Mouse (Mus musculus) kidney, postnatal 4 days (tissue): ENCODE data around the gene 1700069L16Rik.

Experiments used
- DNase-seq, 2 experiments: peaks; one replicate each; pipeline ENCODE4 v3.0.0; 2021; ENCODE audit warnings: mixed read lengths in 2 of 2

The 1700069L16Rik gene

GRCm38 (mm10) chr5:113732182-113732581, 7.6 kb upstream of the 1700069L16Rik start:
- DNase-seq = peak; percentile 80

- DNase-seq = no peak
These were observed 6.6 kb upstream of the 1700069L16Rik start for GRCm38 (mm10) chr5:113731174-113731573.

GRCm38 (mm10) chr5:113730641-113731121, 6.1 kb upstream of the 1700069L16Rik start:
- DNase-seq = no peak

- DNase-seq = no peak
These were observed 4.1 kb upstream of the 1700069L16Rik start for GRCm38 (mm10) chr5:113728691-113729090.

GRCm38 (mm10) chr5:113728011-113728410, 3.4 kb upstream of the 1700069L16Rik start:
- DNase-seq = no peak

- no peak for DNase-seq
These were observed 2.7 kb upstream of the 1700069L16Rik start for GRCm38 (mm10) chr5:113727238-113727637.

GRCm38 (mm10) chr5:113726618-113727017, 2.0 kb upstream of the 1700069L16Rik start:
- no peak for DNase-seq

GRCm38 (mm10) chr5:113725417-113725816, 845 bp upstream of the 1700069L16Rik start:
- DNase-seq = no peak

GRCm38 (mm10) chr5:113723567-113724237, 870 bp downstream of the 1700069L16Rik start:
- no peak for DNase-seq

- DNase-seq = no peak
These were observed 2.2 kb downstream of the 1700069L16Rik start for GRCm38 (mm10) chr5:113722224-113723013.

GRCm38 (mm10) chr5:113719221-113719661, 5.3 kb downstream of the 1700069L16Rik start:
- no peak for DNase-seq

- peak; percentile 65 to 73 for DNase-seq
These were observed 7.8 kb downstream of the 1700069L16Rik start for GRCm38 (mm10) chr5:113716581-113717388.

- DNase-seq = no peak
These were observed 11.7 kb downstream of the 1700069L16Rik start for GRCm38 (mm10) chr5:113712861-113713260.

- DNase-seq = peak in 1 of 2 experiments; percentile 33
These were observed 20.6 kb downstream of the 1700069L16Rik start for GRCm38 (mm10) chr5:113703803-113704585.

GRCm38 (mm10) chr5:113700388-113701023, 24.1 kb downstream of the 1700069L16Rik start:
- no peak for DNase-seq

GRCm38 (mm10) chr5:113694415-113694814, 30.2 kb downstream of the 1700069L16Rik start:
- DNase-seq = no peak

GRCm38 (mm10) chr5:113694000-113694399, 30.6 kb downstream of the 1700069L16Rik start:
- DNase-seq = no peak

GRCm38 (mm10) chr5:113693196-113693755, 31.3 kb downstream of the 1700069L16Rik start:
- no peak for DNase-seq

- no peak for DNase-seq
These were observed 33.7 kb downstream of the 1700069L16Rik start for GRCm38 (mm10) chr5:113690866-113691265.

GRCm38 (mm10) chr5:113690069-113690548, 34.5 kb downstream of the 1700069L16Rik start:
- no peak for DNase-seq

GRCm38 (mm10) chr5:113687514-113687913, 37.1 kb downstream of the 1700069L16Rik start:
- no peak for DNase-seq
